Mouse (Mus musculus): Measurements from ENCODE around the gene Zic5.

Zic5 gene

GRCm38 (mm10) chr14:122464763-122465741 is at the start of gene Zic5:
Gene Zic5, minus strand, starts transcription at chr14:122465677.
- no peak for DNase-seq (ENCODE audit: low read depth, low spot score)

GRCm38 (mm10) chr14:122513511-122514036 is 48.1 kb upstream of the Zic5 start:
- DNase-seq (ENCODE audit: low read depth, low spot score) = no peak

- no peak for DNase-seq (ENCODE audit: low read depth, low spot score)
Measured at GRCm38 (mm10) chr14:122511519-122511918, 46.0 kb upstream of the Zic5 start.

GRCm38 (mm10) chr14:122509058-122509457 is 43.6 kb upstream of the Zic5 start:
- DNase-seq (ENCODE audit: low read depth, low spot score) = no peak

- no peak for DNase-seq (ENCODE audit: low read depth, low spot score)
Measured at GRCm38 (mm10) chr14:122492015-122492414, 26.5 kb upstream of the Zic5 start.

GRCm38 (mm10) chr14:122491521-122491920 is 26.0 kb upstream of the Zic5 start:
- DNase-seq (ENCODE audit: low read depth, low spot score) = no peak

- DNase-seq (ENCODE audit: low read depth, low spot score) = no peak
Measured at GRCm38 (mm10) chr14:122490441-122491328, 25.2 kb upstream of the Zic5 start, which contains the start of gene Gm10837. Gene Gm10837, plus strand, starts transcription at chr14:122490586.

GRCm38 (mm10) chr14:122489686-122490414 is 24.4 kb upstream of the Zic5 start:
- DNase-seq (ENCODE audit: low read depth, low spot score) = no peak

- no peak for DNase-seq (ENCODE audit: low read depth, low spot score)
Measured at GRCm38 (mm10) chr14:122489041-122489440, 23.6 kb upstream of the Zic5 start.

GRCm38 (mm10) chr14:122487366-122487765 is 21.9 kb upstream of the Zic5 start:
- DNase-seq (ENCODE audit: low read depth, low spot score) = no peak

GRCm38 (mm10) chr14:122486611-122487010 is 21.1 kb upstream of the Zic5 start:
- DNase-seq (ENCODE audit: low read depth, low spot score) = no peak

GRCm38 (mm10) chr14:122485635-122486181 is 20.2 kb upstream of the Zic5 start:
- no peak for DNase-seq (ENCODE audit: low read depth, low spot score)

- DNase-seq (ENCODE audit: low read depth, low spot score) = no peak
Measured at GRCm38 (mm10) chr14:122484844-122485551, 19.5 kb upstream of the Zic5 start.

GRCm38 (mm10) chr14:122484458-122484843 is 19.0 kb upstream of the Zic5 start:
- no peak for DNase-seq (ENCODE audit: low read depth, low spot score)

GRCm38 (mm10) chr14:122483556-122484421 is 18.3 kb upstream of the Zic5 start:
- no peak for DNase-seq (ENCODE audit: low read depth, low spot score)

GRCm38 (mm10) chr14:122483024-122483385 is 17.5 kb upstream of the Zic5 start:
- no peak for DNase-seq (ENCODE audit: low read depth, low spot score)

GRCm38 (mm10) chr14:122482081-122483023 is 16.9 kb upstream of the Zic5 start:
- no peak for DNase-seq (ENCODE audit: low read depth, low spot score)

GRCm38 (mm10) chr14:122481181-122481580 is 15.7 kb upstream of the Zic5 start:
- DNase-seq (ENCODE audit: low read depth, low spot score) = no peak
